Mouse (Mus musculus): ENCODE data around the gene Dennd2a.
A peak's percentile ranks its signal among the peaks of the same experiment; 100 is the strongest.

Dennd2a gene

DNA sequence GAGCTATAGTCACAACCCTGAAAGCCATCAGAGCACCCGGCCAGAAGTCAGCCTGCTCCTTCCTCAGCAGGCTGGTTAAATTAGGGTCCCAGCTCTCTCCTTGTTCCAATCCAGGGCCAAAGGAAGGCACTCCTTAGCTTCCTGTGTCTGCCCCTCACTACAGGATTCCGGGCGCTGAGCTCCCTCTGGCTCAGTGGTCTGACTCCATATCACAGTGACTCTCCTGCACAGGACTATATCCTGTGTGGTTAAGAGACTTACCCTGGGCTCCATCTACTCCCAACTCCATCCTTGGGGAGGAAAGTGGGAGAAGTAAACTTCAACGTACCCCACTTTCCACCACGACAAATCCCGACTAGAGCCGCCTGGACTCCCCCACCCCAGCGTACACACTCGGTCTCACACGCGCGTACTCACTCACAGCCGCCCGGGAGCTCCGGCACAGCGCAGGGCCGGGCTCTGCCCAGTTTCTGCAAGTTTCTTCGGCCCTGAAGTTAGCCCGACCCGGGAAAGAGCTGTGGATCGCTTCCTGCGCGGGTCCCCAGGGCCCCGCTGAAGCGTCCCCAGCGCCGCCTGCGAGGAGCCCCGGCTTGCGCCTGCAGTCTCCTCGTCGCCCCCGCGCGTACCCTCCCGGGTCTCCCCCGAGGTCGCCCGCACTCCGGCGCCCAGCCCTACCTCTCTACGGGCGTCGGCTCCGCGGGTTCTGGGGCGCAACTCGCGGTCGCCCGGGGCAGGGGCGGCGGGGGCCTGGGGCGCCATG lies 587 bp downstream of the Dennd2a start:
- peak; percentile 27 for DNase-seq (ENCODE audit: low read depth, low spot score)

DNA sequence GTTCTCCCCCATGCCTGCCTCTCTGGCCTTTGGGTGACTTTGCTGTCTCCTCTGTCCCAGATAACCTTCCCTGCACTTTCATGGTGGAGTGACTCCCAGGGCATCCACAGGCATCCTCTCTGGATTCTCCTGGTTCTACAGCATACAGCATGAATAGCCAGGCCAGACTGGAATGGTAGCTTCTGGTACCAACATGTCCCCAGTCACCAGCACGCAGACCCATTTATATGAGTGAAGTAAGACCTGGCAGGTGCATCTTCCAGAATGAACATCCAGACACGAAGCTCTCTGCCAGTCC lies 2.1 kb downstream of the Dennd2a start:
- DNase-seq (ENCODE audit: low read depth, low spot score): no peak

DNA sequence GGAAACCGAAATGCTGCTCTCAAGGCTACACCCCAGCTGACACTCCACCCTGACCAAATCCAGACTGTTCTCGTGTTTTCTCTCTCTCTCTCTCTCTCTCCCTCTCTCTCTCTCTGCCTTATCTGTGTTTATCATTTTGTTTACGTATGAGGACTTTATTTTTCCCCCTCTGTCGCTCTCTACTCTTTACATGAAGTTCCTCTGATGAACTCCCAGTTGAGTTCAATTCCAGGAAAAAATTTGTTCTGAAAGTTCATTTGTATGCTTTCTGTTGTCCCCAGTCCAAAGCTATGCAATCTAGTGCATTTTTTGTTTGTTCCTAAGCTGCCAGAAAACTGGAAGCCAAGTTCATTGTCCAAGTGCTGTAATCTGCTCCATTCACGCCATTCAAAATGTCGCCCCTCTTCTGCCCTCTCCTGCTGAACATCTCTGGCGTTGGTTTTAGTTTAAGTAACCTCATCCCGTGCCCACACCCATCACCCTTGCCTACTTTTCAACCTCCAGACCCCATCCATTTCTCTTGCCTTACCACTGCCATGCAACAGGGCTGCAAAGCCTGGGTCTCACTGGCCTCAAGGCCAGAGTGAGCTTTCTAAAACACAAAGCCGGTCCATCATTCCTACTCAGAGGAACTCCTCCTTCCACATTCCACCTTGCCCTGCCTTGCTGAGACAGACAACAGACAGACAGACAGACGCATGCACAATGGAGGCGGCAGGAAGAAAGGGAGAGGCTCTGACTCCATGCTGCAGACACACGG lies 2.6 kb downstream of the Dennd2a start:
- DNase-seq (ENCODE audit: low read depth, low spot score): no peak

DNA sequence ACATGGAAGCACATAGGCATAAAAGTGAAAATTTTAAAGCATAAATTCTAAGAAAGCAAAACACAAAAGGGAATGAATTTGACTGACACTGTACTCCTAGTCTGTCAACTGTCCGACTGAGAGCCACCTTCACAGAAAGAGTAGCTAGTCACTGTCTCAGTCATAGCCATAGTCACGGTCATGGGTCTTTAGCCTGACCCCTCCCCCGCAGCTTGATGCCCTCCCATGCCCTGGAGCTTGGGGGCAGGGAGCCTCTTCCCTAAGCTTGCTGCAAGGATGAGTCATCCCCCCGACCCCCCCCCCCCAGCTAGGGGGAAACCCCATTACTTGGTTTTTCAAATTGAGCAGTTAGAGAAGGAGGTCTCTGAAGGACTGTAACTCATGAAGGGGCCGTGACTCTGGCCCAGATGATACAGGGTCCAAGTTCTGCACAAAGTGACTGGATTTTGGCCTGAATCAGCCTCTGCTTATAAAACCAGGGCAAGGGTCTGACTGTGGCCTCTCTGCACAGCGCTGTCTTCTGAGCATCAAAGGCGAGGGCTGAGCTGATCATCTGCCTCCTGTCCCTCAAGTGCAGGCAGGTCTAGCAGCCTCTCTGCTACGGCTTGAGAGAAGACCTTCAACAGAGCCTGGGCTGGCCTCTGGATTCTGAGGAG lies 5.6 kb downstream of the Dennd2a start:
- DNase-seq (ENCODE audit: low read depth, low spot score): no peak

DNA sequence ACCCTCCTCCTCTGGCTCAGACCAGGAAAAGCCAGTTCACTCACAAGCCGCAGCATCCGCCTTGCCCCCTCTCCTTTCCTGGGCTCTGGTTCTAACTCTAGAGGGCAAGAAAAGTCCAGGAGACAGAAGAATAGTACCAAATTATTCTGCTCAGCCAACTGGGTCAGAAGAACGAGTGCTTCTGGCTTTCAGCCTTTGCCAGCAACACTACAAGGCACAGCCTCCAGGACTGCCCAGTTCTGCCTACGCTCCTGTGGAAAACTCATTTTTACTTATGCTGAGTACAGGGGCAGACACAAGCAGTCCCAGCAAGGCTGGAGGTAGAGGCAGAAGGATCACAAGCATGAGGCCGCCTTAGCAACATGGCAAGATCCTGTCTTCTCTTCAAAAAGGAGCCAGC lies 9.6 kb downstream of the Dennd2a start:
- DNase-seq (ENCODE audit: low read depth, low spot score): no peak

DNA sequence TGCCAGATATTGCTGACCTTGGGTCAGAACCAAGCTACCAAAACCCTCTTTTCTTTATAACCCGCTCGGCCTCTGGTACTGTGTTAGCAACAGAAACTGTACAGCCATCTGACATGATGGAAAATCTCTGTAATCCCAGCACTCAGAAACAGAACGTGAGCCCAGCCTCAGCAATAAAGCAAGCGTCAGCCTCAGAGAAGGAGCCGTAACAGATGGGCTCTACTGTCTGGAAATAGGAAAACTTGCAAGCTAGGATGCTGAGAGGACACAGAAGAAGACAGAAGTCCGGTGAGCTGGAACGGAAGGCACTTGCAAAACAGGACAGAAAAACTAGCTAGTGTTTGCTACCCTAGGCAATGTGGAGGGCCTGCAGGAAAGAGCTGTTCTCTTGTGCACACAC lies 12.2 kb downstream of the Dennd2a start:
- DNase-seq (ENCODE audit: low read depth, low spot score): peak; percentile 29

DNA sequence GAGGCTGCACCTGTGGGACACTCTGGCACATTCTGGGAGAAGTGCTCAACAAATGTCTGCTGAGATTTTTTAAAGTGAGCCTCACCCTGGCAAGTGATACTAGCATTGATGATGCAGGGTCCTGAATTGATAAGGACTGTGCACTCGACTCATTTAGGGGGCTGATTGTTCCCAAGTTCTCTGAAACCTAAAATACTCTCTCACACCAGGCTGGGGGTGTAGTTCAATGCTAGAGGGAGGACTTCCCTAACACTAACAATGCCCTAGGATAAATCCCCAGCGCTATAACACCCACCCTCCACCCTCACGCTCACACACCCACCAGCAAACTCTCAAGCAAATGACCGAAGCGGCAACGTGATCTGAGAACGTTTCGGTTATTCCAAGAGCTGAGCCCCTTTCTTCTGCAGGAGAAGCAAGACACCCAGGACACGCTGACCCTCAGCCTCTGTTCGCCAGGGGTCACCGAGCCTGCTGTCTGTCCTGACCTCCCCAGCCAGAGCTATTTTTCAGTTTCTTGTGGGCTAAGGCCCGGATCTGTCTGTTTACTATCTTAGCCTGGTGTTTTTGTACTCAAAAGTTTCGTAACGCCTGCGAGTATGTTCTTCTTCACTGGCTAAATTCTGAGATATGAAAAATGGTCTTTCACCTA lies 13.8 kb downstream of the Dennd2a start:
- no peak for DNase-seq (ENCODE audit: low read depth, low spot score)

- DNase-seq (ENCODE audit: low read depth, low spot score): peak; percentile 73
Measured at GRCm38 (mm10) chr6:39542631-39543597, 14.8 kb downstream of the Dennd2a start.

- no peak for DNase-seq (ENCODE audit: low read depth, low spot score)
Measured at GRCm38 (mm10) chr6:39540563-39540962, 17.1 kb downstream of the Dennd2a start.

GRCm38 (mm10) chr6:39539679-39540155 lies 17.9 kb downstream of the Dennd2a start:
- no peak for DNase-seq (ENCODE audit: low read depth, low spot score)

GRCm38 (mm10) chr6:39538227-39538626 lies 19.4 kb downstream of the Dennd2a start:
- DNase-seq (ENCODE audit: low read depth, low spot score): no peak

DNA sequence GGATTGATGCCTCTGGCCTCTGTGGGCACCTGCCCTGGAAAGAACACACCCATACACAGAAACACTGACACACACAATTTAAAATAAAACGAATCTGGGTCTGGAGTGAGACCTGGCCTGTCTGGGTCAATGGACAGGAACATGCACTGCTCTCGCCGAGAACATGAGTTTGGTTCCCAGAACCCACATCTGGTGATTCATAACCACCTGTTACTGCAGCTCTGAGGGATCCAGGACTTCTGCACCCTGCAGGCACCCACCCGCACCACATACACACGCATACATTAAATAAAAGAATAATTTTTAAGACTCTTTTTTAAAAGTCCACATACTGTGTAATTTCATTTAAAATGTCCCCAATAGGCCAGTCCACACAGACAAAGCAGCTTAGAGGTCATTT lies 20.4 kb downstream of the Dennd2a start:
- no peak for DNase-seq (ENCODE audit: low read depth, low spot score)

GRCm38 (mm10) chr6:39536621-39537020 lies 21.0 kb downstream of the Dennd2a start:
- DNase-seq (ENCODE audit: low read depth, low spot score): no peak

DNA sequence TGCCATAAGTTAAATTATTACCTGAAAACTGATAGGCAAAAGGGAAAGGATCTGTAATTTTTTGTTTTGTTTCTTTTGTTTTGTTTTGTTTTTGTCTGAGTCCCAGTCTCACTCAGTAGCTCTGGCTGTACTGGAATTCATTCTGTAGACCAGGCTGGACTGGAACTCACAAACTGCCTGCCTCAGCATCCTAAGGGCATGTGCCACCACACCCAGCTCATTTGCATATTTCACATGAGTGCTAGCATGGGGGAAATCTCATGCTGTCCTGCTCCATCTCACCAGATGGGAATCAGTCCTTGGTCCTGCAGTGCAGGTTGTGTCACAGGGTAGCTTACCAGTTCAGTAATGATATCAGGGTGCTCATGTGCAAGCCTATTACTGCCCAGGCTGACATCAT lies 22.7 kb downstream of the Dennd2a start:
- no peak for DNase-seq (ENCODE audit: low read depth, low spot score)

DNA sequence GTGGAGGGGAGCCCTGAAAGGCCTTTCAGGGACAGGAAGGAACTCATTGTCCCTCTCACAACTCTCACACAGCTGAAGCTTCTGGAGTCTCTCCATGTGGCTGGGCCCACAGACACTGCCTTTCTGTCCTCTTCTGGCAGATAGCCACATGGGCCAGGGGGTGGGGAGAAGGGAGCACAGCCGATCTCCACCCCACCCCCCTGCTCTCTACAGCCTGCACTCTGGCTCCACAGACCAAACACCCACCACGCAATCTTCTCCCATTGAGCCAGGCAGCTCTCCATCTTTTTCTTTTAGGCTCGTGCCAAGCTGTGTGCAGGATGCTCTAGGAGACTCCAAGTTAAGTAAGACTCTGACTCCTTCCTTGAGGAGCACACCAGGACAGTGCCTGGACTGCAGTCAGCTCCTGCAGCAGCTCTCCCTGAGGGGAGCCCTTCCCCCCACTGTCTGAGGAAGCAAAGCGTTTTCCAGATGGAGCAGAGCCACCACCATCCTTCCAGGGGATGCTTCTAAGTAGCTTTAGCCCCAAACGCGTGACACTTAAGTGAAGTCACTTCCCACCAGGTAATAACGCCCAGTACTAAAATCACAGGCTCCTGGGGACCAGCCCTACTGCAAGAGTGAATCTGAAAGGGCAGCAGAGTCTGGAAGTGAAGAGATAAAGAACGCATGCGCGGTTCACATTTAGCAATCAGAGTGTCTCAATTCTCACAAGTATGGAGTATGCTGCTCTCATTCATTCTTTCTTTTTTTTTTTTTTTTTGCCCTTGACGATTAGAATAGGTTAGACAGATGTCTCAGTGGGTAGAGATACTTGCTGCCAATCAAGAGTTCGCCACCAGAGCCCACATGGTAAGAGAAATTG lies 28.8 kb downstream of the Dennd2a start:
- DNase-seq (ENCODE audit: low read depth, low spot score): peak; percentile 93

DNA sequence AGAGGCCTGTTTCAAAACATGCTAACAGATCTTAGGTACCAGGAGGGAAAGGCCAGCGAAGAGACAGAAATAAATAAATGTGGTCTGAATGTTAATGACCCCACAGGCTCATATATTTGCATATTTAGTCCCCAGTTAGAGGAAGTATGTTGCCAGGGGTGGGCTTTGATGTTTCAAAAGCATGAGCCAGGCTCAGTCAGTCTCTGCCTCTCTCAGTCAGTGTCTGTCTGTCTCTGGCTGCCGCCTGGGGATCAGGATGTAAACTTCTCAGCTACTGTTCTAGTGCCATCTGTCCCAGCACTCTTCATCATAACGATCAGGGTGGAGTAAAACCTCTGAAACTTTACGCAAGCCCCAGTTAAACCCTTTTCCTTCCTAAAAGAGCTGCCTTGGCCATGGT lies 29.9 kb downstream of the Dennd2a start:
- peak; percentile 45 for DNase-seq (ENCODE audit: low read depth, low spot score)

- DNase-seq (ENCODE audit: low read depth, low spot score): peak; percentile 77
Measured at GRCm38 (mm10) chr6:39527337-39527784, 30.3 kb downstream of the Dennd2a start.

DNA sequence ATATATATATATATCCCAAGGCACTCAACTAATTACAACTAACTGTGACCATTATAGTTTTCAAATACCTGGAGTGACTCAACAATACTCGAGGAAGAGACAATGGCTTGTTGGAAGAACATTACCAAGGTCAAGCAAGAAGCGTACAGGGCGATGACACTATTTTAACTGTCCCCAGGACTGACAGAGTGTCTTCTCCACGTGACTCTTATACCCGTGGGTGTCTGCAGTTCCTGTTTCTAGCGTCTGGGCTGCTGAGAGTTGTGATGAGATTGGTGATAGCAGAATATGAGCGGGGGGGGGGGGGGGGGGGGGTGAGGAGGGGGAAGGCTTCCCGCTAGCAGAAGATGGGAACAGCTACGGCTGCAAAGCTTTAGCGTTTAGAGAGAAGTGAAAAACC lies 30.9 kb downstream of the Dennd2a start:
- peak; percentile 41 for DNase-seq (ENCODE audit: low read depth, low spot score)

DNA sequence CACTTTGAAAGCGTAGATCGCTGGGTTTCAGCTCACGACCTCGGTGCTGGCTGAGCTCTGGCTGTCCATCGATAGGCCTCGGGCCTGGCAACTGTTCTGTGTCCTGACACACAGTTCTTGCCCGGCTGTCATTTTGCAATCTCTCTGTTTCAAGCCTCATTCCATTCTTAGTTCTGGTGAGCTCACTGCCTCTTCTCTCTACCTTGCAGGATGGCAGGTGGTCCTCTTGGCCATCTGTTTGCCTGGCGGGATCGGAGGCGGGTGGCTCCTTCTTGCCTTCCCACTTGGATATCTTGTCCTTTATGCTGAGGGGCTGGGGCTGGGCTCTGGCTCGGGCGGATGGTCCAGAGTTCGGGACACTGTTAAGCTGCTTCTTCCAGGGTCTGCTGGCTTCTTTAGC lies 34.5 kb downstream of the Dennd2a start:
- DNase-seq (ENCODE audit: low read depth, low spot score): peak; percentile 61

DNA sequence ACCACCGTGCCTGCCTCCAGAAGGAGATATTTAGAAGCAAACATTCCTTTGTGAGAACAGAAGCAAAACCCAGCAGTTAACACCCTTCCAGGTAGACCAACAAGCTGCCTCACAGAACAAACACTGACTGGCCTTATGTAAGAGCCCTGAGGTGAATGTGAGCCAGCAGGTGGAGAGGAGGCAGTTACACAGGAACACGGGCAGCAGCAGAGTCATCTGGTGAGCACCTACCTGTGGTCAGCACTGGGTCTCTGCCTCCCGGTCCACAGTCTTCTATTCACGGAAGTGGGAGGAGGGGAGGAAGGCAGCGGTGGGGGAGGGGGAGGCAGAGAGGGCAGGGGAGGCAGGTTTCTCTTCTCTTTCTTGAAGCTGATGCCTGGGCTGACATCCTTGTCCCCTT lies 35.2 kb downstream of the Dennd2a start:
- peak; percentile 71 for DNase-seq (ENCODE audit: low read depth, low spot score)

Measured in brain, adult 2 months (tissue).